ENCODE assay signal across 8 mouse cellular contexts in the genomic region with DNA sequence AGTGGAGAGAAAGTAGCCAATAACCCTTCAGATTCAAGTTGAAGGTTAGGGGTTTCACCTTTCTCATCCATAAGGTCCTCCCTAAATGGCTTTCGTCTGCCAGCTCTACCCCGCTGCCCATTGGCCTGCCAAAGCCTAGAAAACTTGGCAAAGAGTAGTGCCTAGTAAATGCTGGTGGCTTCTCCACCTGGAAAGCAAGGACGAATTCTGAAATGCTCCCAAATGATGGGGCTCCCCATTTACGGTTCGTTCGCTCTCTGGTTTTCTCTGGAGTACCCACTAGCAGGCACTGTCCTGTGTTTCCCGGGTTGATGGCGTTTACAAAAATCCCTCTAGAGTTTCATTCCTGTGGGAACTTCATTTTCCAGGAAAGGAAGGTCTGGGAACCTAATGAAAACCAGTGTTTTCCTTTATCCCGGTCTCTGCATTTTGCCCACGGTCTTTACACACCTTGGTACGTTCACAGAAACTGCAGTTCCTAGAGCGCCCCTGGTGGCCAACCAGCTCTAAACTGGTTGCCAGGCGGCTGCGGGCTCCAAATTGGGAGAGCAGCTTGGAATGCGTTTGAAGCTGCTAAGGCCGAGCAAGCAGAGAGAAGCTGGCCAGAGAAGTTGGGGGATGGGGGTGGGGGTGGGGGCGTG. TPM values are rescaled to one million over a fixed set of nuclear protein-coding genes. Genes with fewer than 3 reads are reported as not detected.
DNase-seq lines count a peak whose midpoint lies in the region; ATAC-seq and TF ChIP-seq lines count a peak whose summit lies in the region.

No protein-coding gene starts in this region.

- DNase-seq in c-Kit-positive CD71-positive TER-119-positive erythroid progenitor cells, embryonic 14.5 days (ENCODE audit: low spot score), result peak; percentile 8
- DNase-seq in heart, postnatal 0 days (ENCODE audit: low spot score), result peak; percentile 34
- DNase-seq in kidney, postnatal 25 days, result peak; percentile 69 to 78
- DNase-seq in thymus, postnatal 25 days, result peak; percentile 10

- ATAC-seq in forebrain, embryonic 13.5 days, result peak; percentile 56
- peak; percentile 57; the same call in 1 of the 2 replicates for ATAC-seq in heart, postnatal 0 days (ENCODE audit: insufficient read depth, low read depth)
- ATAC-seq in liver, embryonic 12.5 days, result no peak
- peak; percentile 58 for ATAC-seq in neural tube, embryonic 12.5 days (ENCODE audit: low FRiP score, low read depth)

- no peak overlapping the region for H3K27ac ChIP-seq in forebrain, embryonic 13.5 days
- no peak overlapping the region for H3K27ac ChIP-seq in heart, postnatal 0 days (ENCODE audit: low read depth)
- no peak overlapping the region for H3K27ac ChIP-seq in liver, embryonic 12.5 days
- no peak overlapping the region for H3K27ac ChIP-seq in neural tube, embryonic 12.5 days

- H3K4me3 ChIP-seq in E14TG2a.4 (replicated peaks; ENCODE audit: low read length), result no peak overlapping the region
- H3K4me3 ChIP-seq in forebrain, embryonic 13.5 days, result peak overlapping the region; percentile 39
- peak overlapping the region; percentile 42 for H3K4me3 ChIP-seq in heart, postnatal 0 days (ENCODE audit: low read depth, low read length)
- H3K4me3 ChIP-seq in liver, embryonic 12.5 days, result no peak overlapping the region
- H3K4me3 ChIP-seq in neural tube, embryonic 12.5 days, result peak overlapping the region; percentile 21; the same call in 1 of the 2 replicates

- peaks cover 56% of the 10 kb centered on the region for H3K27me3 ChIP-seq in E14TG2a.4 (ENCODE audit: insufficient read depth, low read length)
- H3K27me3 ChIP-seq in forebrain, embryonic 13.5 days, result peaks cover 5% of the 10 kb centered on the region
- peaks cover 47% of the 10 kb centered on the region; the same call in 1 of the 2 replicates for H3K27me3 ChIP-seq in heart, postnatal 0 days (ENCODE audit: control insufficient read depth, insufficient read depth, low read length)
- H3K27me3 ChIP-seq in liver, embryonic 12.5 days (replicated peaks), result peaks cover 52% of the 10 kb centered on the region
- peaks cover 5% of the 10 kb centered on the region; the same call in 1 of the 2 replicates for H3K27me3 ChIP-seq in neural tube, embryonic 12.5 days (replicated peaks)

- H3K4me1 ChIP-seq in E14TG2a.4 (replicated peaks; ENCODE audit: low read depth, low read length), result peaks cover 36% of the 10 kb centered on the region
- peaks cover 20% of the 10 kb centered on the region for H3K4me1 ChIP-seq in forebrain, embryonic 13.5 days
- H3K4me1 ChIP-seq in heart, postnatal 0 days (ENCODE audit: control insufficient read depth, insufficient read depth), result 0 out of 2 replicates have a peak, but pooled peaks cover 4% of the 10 kb centered on the region
- H3K4me1 ChIP-seq in liver, embryonic 12.5 days, result no peaks in the 10 kb centered on the region
- H3K4me1 ChIP-seq in neural tube, embryonic 12.5 days, result peaks cover 18% of the 10 kb centered on the region; the same call in 1 of the 2 replicates

- no peak for TF ChIP-seq EP300 in heart, postnatal 0 days (IDR thresholded peaks at IDR 0.05; ENCODE audit: low read depth)

- no peak overlapping the region for H3K9ac ChIP-seq in forebrain, embryonic 13.5 days
- no peak overlapping the region for H3K9ac ChIP-seq in heart, postnatal 0 days (replicated peaks; ENCODE audit: low read depth, low read length)
- H3K9ac ChIP-seq in liver, embryonic 12.5 days, result no peak overlapping the region
- H3K9ac ChIP-seq in neural tube, embryonic 12.5 days, result 0 out of 2 replicates have a peak overlapping the region, but pooled peaks have one; percentile 26

- peak; percentile 80 for TF ChIP-seq CTCF in E14TG2a.4 (conservative IDR thresholded peaks at IDR 0.05; ENCODE audit: low read length)
- TF ChIP-seq CTCF in heart, postnatal 0 days (IDR thresholded peaks at IDR 0.05; ENCODE audit: low read depth), result peak; percentile 62

- H3K4me2 ChIP-seq in forebrain, embryonic 13.5 days, result peak overlapping the region; percentile 62
- H3K4me2 ChIP-seq in heart, postnatal 0 days (ENCODE audit: low read depth, low read length), result peak overlapping the region; percentile 60
- peak overlapping the region; percentile 49 for H3K4me2 ChIP-seq in liver, embryonic 12.5 days
- peak overlapping the region; percentile 77 for H3K4me2 ChIP-seq in neural tube, embryonic 12.5 days (replicated peaks)

- no peaks in the 10 kb centered on the region for H3K9me3 ChIP-seq in E14TG2a.4 (ENCODE audit: low read length)
- no peaks in the 10 kb centered on the region for H3K9me3 ChIP-seq in forebrain, embryonic 13.5 days (replicated peaks)
- no peaks in the 10 kb centered on the region for H3K9me3 ChIP-seq in heart, postnatal 0 days (replicated peaks; ENCODE audit: control insufficient read depth, low read length)
- no peaks in the 10 kb centered on the region for H3K9me3 ChIP-seq in liver, embryonic 12.5 days (replicated peaks)
- H3K9me3 ChIP-seq in neural tube, embryonic 12.5 days, result no peaks in the 10 kb centered on the region

- WGBS in forebrain, embryonic 13.5 days, result 18% methylated on average over 17 of the region's 17 CpGs
- 18% methylated on average over 17 of the region's 17 CpGs for WGBS in heart, postnatal 0 days
- WGBS in liver, embryonic 12.5 days (ENCODE audit: insufficient replicate concordance), result 18% methylated on average over 17 of the region's 17 CpGs
- 20% methylated on average over 17 of the region's 17 CpGs for WGBS in neural tube, embryonic 12.5 days

- no peaks in the 10 kb centered on the region for H3K36me3 ChIP-seq in E14TG2a.4 (ENCODE audit: insufficient read depth, low read length)
- no peaks in the 10 kb centered on the region for H3K36me3 ChIP-seq in forebrain, embryonic 13.5 days (ENCODE audit: poor library complexity, severe bottlenecking)
- no peaks in the 10 kb centered on the region for H3K36me3 ChIP-seq in heart, postnatal 0 days (replicated peaks; ENCODE audit: control insufficient read depth, insufficient read depth, low read length)
- H3K36me3 ChIP-seq in liver, embryonic 12.5 days, result no peaks in the 10 kb centered on the region
- no peaks in the 10 kb centered on the region for H3K36me3 ChIP-seq in neural tube, embryonic 12.5 days

RNA-seq across cellular contexts. Expression of gene Vsnl1, which starts 1.0 kb away (rescaled TPM):
- 3.3 and 4.8 TPM in 2 replicates for polyA plus RNA-seq in forebrain, embryonic 13.5 days (2015; fragmentation: Nextera tagmentation; extraction: Ambion mirVana)
- 1.6 and 6.9 TPM in 2 replicates for total RNA-seq in heart, postnatal 0 days (2014; rRNA removed; ENCODE audit: low replicate concordance)
- polyA plus RNA-seq in heart, postnatal 0 days (2015; fragmentation: Nextera tagmentation; extraction: Ambion mirVana), result 2.9 and 5.5 TPM in 2 replicates
- 0.14 and 0.44 TPM in 2 replicates for polyA plus RNA-seq in liver, embryonic 12.5 days (2016; fragmentation: Nextera tagmentation; extraction: Ambion mirVana)
- 4.5 and 6.2 TPM in 2 replicates for polyA plus RNA-seq in neural tube, embryonic 12.5 days (2016; fragmentation: Nextera tagmentation; extraction: Ambion mirVana)

RNA-seq across cellular contexts. Expression of gene Rad51ap2, which starts 18.5 kb away (rescaled TPM):
- 0.25 and 0.37 TPM in 2 replicates for polyA plus RNA-seq in forebrain, embryonic 13.5 days (2015; fragmentation: Nextera tagmentation; extraction: Ambion mirVana)
- total RNA-seq in heart, postnatal 0 days (2014; rRNA removed; ENCODE audit: low replicate concordance), result not detected in 2 replicates
- 0.14 and 0.16 TPM in 2 replicates for polyA plus RNA-seq in heart, postnatal 0 days (2015; fragmentation: Nextera tagmentation; extraction: Ambion mirVana)
- 0.06 TPM in 1 of 2 replicates, not detected in the other for polyA plus RNA-seq in liver, embryonic 12.5 days (2016; fragmentation: Nextera tagmentation; extraction: Ambion mirVana)
- 0.36 and 0.42 TPM in 2 replicates for polyA plus RNA-seq in neural tube, embryonic 12.5 days (2016; fragmentation: Nextera tagmentation; extraction: Ambion mirVana)

Comparison
In these comparisons a context has a peak if more than half of its experiments do, and no peak if none do; other contexts are left out.
1. H3K4me3 ChIP-seq: peak in forebrain, embryonic 13.5 days (single experiment), heart, postnatal 0 days (single experiment) and neural tube, embryonic 12.5 days (single experiment); none in E14TG2a.4 (single experiment) and liver, embryonic 12.5 days (single experiment).
2. DNase-seq: peak in every context shown above with its lines; median percentile 74 in kidney, postnatal 25 days; 34 in heart, postnatal 0 days; 10 in thymus, postnatal 25 days; 8 in c-Kit-positive CD71-positive TER-119-positive erythroid progenitor cells, embryonic 14.5 days.
3. Peak in every context shown above with its lines, with median percentiles within 50 percentile points of each other: H3K4me2 ChIP-seq.